Mouse (Mus musculus) forebrain, embryonic 16.5 days (tissue): Measurements from ENCODE around the gene Gm20388. TPM values are rescaled to one million over a fixed set of nuclear protein-coding genes. Genes with fewer than 3 reads are reported as not detected.

ENCODE experiments used
- ATAC-seq: fragments of 200-750 bp; cut with Nextera tagmentation; 2 replicates; pipeline ENCODE4 v1.8.0; 2017; ENCODE audit warnings: mild to moderate bottlenecking, moderate library complexity
- H3K27ac ChIP-seq: fragments of 300-500 bp; sonication (generic); 2 replicates; pipeline ENCODE4 v1.5.1; 2014; ENCODE audit warnings: low read length, control low read depth
- H3K27me3 ChIP-seq: fragments of 300-500 bp; sonication (generic); replicated peaks from 2 replicates; pipeline ENCODE4 v1.6.1; 2014; ENCODE audit warnings: low read length; ENCODE audit not compliant: control insufficient read depth, insufficient read depth
- H3K36me3 ChIP-seq: fragments of 300-500 bp; sonication (generic); 2 replicates; pipeline ENCODE4 v1.6.1; 2014; ENCODE audit not compliant: control insufficient read depth, insufficient read depth
- H3K4me1 ChIP-seq: fragments of 300-500 bp; sonication (generic); replicated peaks from 2 replicates; pipeline ENCODE4 v1.6.1; 2014; ENCODE audit warnings: low read length; ENCODE audit not compliant: control insufficient read depth, insufficient read depth
- H3K4me2 ChIP-seq: fragments of 300-500 bp; sonication (generic); 2 replicates; pipeline ENCODE4 v1.6.1; 2014; ENCODE audit warnings: mild to moderate bottlenecking, low read length, control low read depth
- H3K4me3 ChIP-seq: fragments of 300-500 bp; sonication (generic); replicated peaks from 2 replicates; pipeline ENCODE4 v1.5.1; 2014; ENCODE audit warnings: mild to moderate bottlenecking, low read length, control low read depth
- H3K9ac ChIP-seq: fragments of 300-500 bp; sonication (generic); replicated peaks from 2 replicates; pipeline ENCODE4 v1.6.1; 2014; ENCODE audit warnings: low read depth, low read length, control low read depth
- H3K9me3 ChIP-seq: fragments of 300-500 bp; sonication (generic); 2 replicates; pipeline ENCODE4 v1.6.1; 2016; ENCODE audit warnings: low read length; ENCODE audit not compliant: control insufficient read depth
- WGBS: fragments of 180-500 bp; shearing (Covaris S2); extraction: QIAGEN DNeasy Blood & Tissue Kit; methylation state at CpG from one replicate; pipeline ENCODE4 v1.1.7; 2014; 5-methylcytosine and 5-hydroxymethylcytosine counted together
- polyA plus RNA-seq: library from polyadenylated mRNA; unstranded; fragments of >200 nt; fragmentation: Nextera tagmentation; extraction: Ambion mirVana; gene quantifications from 2 replicates; pipeline ENCODE4 v1.2.1, GENCODE M21; 2015

The Gm20388 gene
- polyA plus RNA-seq, 1 experiment from 2014 or later: 4.7 TPM

DNA sequence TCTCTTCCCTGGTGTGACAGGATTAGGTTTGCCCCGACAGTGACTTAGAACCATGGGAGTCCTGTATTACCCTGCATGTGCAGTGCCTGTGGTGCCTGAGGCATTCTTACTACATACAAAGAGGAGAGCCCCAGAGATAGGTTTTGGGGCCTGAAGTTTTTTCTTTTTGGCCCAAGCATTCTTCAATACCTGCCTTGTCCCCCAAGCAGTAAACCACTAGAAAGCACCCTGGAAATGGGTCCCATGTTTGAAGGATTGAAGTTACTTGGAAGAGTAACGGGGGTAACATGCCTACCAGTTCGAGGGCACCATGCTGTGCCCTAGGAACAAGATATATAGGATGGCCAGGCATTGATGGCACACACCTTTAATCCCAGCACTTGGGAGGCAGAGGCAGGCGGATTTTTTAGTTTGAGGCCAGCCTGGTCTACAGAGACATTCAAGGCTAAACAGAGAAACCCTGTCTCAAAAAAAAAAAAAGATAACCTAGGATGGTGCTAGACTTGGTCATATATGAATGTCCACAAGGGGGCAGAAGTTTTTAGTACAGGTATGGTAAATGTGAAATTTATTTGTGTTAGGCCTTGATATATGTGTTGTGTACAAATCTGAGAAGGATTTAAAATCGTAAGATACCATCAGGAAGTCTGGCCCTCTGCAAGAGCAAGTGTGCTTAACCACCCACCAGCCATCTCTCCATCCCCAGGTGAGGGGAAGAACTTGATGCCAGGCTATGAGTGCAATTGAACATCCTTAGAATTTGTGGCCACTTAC lies 3195.1 kb downstream of the Gm20388 start:
- H3K9me3 ChIP-seq: no peaks in the 10 kb centered on the region
- H3K9ac ChIP-seq: no peak overlapping the region
- peaks cover 12% of the 10 kb centered on the region for H3K4me1 ChIP-seq
- peaks cover 16% of the 10 kb centered on the region for H3K36me3 ChIP-seq
- WGBS: 64% methylated on average over 5 of the region's 5 CpGs
- no peak overlapping the region for H3K4me3 ChIP-seq
- no peak overlapping the region for H3K4me2 ChIP-seq
- H3K27me3 ChIP-seq: no peaks in the 10 kb centered on the region
- H3K27ac ChIP-seq: no peak overlapping the region
- ATAC-seq: no peak

DNA sequence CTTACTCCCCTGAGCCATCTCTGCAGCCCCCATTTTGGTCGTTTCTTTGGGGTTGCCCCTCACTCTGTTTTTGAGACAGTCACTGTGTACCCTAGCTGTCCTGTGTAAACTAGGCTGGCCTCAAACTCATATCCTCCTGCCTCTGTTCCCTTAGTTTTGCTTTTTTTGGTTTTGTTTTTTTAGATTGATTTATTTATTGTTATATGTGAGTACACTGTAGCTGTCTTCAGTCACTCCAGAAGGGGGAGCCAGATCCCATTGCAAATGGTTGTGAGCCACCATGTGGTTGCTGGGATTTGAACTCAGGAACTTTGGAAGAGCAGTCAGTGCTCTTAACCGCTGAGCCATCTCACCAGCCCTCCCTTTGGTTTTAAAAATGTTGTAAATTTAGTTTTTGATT lies 3195.9 kb downstream of the Gm20388 start:
- Histone ChIP-seq H3K27me3 (no peaks in the 10 kb centered on the region), H3K27ac (no peak overlapping the region), H3K36me3 (peaks cover 16% of the 10 kb centered on the region), H3K9ac (no peak overlapping the region), H3K4me3 (no peak overlapping the region), H3K4me2 (no peak overlapping the region), H3K4me1 (peaks cover 12% of the 10 kb centered on the region), H3K9me3 (no peaks in the 10 kb centered on the region)
- WGBS: 55% methylated on average over 2 of the region's 2 CpGs
- ATAC-seq: no peak

DNA sequence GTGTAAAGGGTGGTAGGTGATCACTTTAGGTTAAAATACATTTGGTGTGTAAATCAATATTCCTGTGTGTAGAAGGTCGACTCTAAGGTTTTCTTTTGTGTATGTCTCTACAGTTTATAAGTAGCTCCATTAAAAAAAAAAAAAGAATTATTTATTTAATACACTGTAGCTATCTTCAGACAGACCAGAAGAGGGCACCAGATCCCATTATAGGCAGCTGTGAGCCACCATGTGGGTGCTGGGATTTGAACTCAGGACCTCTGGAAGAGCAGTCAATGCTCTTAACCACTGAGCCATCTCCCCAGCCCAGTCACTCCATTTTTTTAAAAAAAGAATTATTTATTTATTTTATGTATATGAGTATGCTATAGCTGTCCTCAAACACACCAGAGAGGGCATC lies 3197.4 kb downstream of the Gm20388 start:
- no peaks in the 10 kb centered on the region for H3K9me3 ChIP-seq
- H3K4me2 ChIP-seq: no peak overlapping the region
- no peak overlapping the region for H3K4me3 ChIP-seq
- H3K4me1 ChIP-seq: peaks cover 9% of the 10 kb centered on the region
- H3K27me3 ChIP-seq: no peaks in the 10 kb centered on the region
- ATAC-seq: no peak
- no peak overlapping the region for H3K27ac ChIP-seq
- H3K36me3 ChIP-seq: peaks cover 16% of the 10 kb centered on the region
- H3K9ac ChIP-seq: no peak overlapping the region
- 78% methylated on average over 1 of the region's 1 CpGs for whole genome bisulfite sequencing

DNA sequence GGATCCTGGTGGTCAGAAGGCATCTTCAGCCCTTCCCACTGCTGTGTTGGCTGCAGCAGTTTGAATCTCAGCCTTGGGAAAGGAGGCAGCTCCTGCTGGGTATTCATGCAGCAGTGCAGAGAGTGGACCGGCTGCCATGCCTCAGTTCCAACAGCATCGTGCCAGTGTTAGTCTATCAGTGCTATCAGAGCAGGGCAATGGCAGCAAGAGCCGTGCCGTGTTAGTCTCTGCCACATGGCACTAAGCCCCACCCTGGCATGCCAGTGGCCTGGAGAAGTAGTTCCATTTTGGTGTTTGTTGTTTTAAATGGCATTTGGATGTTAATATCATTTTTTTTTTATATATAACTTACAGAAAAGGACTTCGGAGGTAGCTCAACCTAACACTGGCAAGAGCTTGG lies 3198.3 kb downstream of the Gm20388 start:
- Histone ChIP-seq H3K36me3 (peaks cover 14% of the 10 kb centered on the region), H3K4me2 (no peak overlapping the region), H3K27ac (no peak overlapping the region), H3K4me3 (no peak overlapping the region), H3K4me1 (no peaks in the 10 kb centered on the region; the same call in 1 of the 2 replicates), H3K27me3 (no peaks in the 10 kb centered on the region), H3K9me3 (no peaks in the 10 kb centered on the region), H3K9ac (no peak overlapping the region)
- 89% methylated on average over 5 of the region's 5 CpGs for WGBS
- no peak for ATAC-seq

DNA sequence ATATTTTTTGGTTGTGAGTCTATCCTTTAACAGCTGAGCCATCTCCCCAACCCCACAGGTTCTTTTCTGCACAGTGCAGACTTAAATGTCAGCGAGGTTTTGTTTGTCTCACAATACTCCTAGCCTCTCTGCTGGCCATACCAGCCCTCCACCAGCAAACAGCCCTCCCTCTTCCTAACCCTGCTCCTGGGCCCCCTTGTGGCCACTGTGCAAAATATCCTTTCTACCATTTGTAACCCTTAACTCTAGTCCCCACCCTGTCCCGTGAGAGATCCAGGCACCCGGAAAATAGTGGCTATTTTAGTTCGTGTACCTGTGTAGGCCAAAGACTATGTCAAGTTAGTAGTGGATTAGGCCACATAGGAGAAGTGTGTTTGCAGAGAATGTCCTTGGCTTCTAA lies 3200.0 kb downstream of the Gm20388 start:
- no peak overlapping the region for H3K4me2 ChIP-seq
- no peaks in the 10 kb centered on the region for H3K9me3 ChIP-seq
- no peak overlapping the region for H3K27ac ChIP-seq
- H3K4me1 ChIP-seq: no peaks in the 10 kb centered on the region
- ATAC-seq: peak; percentile 71
- H3K4me3 ChIP-seq: no peak overlapping the region
- no peaks in the 10 kb centered on the region; the same call in 1 of the 2 replicates for H3K36me3 ChIP-seq
- 12% methylated on average over 4 of the region's 4 CpGs for WGBS
- no peak overlapping the region for H3K9ac ChIP-seq
- H3K27me3 ChIP-seq: peaks cover 2% of the 10 kb centered on the region

DNA sequence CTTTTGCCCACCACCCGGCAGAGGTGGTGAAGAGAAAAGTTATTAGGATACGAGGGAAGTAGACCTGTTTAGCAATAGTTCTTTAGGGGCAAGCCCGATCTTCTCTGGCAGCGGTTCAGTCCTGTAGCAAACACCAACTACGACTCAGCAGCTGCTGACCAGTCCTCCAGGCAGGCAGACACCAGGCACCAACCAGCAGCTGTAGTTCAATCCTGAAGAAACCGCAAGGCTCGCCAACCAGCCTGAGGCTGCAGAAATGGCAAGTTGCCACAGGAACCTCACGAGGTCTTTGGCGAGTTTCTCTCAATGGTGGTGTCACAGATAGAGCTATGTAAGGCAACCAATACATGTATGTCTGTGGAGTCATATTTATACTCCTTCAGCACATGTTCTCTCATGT lies 3202.3 kb downstream of the Gm20388 start:
- Histone ChIP-seq H3K4me3 (no peak overlapping the region), H3K9ac (no peak overlapping the region), H3K9me3 (no peaks in the 10 kb centered on the region), H3K36me3 (no peaks in the 10 kb centered on the region), H3K27me3 (peaks cover 22% of the 10 kb centered on the region), H3K27ac (no peak overlapping the region), H3K4me1 (peaks cover 11% of the 10 kb centered on the region), H3K4me2 (no peak overlapping the region)
- no peak for ATAC-seq
- WGBS: 70% methylated on average over 9 of the region's 9 CpGs

DNA sequence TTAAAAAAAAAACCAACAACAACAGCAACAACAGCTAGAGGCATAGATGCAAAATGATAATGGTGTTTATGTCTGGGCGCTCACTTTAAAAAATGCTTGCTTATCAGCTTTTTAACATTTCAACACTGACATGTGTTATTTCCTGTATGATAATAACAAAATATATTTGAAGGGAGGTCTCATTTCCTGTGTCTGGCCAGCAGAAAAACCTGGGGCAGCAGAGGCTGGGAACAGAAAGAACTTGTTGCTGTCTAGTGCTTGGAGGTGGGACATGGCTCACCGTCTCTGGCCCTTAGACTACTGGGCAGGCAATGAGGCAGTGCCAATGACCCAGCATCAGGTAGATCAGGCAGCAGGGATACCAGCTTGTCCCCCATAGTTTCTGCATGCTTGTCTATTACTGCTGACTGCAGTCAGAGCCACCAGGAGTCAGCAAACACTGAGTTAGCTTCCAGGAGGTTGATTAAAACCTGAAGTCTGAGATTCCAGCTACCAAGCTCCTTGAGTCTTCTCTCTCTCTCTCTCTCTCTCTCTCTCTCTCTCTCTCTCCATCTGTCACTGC lies 3203.3 kb downstream of the Gm20388 start:
- ATAC-seq: no peak
- WGBS: 72% methylated on average over 2 of the region's 2 CpGs
- Histone ChIP-seq H3K9me3 (no peaks in the 10 kb centered on the region), H3K4me1 (peaks cover 11% of the 10 kb centered on the region), H3K27ac (no peak overlapping the region), H3K4me2 (no peak overlapping the region), H3K9ac (no peak overlapping the region), H3K27me3 (peaks cover 31% of the 10 kb centered on the region), H3K36me3 (no peaks in the 10 kb centered on the region), H3K4me3 (no peak overlapping the region)

DNA sequence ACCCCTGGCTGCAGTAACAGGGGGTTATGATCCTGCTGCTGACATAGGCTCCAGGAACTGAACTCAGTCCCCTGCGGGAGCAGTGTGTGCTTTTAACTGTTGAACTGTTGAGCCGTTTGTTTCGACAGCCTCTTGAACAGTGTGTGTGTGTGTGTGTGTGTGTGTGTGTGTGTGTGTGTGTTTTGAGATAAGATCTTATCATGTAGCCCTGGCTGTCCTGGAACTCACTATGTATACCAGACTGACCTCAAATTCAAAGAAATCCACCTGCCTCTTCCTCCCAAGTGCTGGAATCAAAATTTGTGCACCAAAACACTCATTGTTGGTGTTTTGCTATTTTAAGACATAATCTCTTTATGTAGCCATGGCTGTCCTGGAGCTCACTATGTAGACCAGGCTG lies 3204.0 kb downstream of the Gm20388 start:
- Histone ChIP-seq H3K4me1 (peaks cover 11% of the 10 kb centered on the region), H3K36me3 (no peaks in the 10 kb centered on the region), H3K27ac (no peak overlapping the region), H3K9ac (no peak overlapping the region), H3K4me3 (no peak overlapping the region), H3K9me3 (no peaks in the 10 kb centered on the region), H3K27me3 (peaks cover 34% of the 10 kb centered on the region), H3K4me2 (no peak overlapping the region)
- 68% methylated on average over 3 of the region's 3 CpGs for WGBS
- ATAC-seq: no peak

DNA sequence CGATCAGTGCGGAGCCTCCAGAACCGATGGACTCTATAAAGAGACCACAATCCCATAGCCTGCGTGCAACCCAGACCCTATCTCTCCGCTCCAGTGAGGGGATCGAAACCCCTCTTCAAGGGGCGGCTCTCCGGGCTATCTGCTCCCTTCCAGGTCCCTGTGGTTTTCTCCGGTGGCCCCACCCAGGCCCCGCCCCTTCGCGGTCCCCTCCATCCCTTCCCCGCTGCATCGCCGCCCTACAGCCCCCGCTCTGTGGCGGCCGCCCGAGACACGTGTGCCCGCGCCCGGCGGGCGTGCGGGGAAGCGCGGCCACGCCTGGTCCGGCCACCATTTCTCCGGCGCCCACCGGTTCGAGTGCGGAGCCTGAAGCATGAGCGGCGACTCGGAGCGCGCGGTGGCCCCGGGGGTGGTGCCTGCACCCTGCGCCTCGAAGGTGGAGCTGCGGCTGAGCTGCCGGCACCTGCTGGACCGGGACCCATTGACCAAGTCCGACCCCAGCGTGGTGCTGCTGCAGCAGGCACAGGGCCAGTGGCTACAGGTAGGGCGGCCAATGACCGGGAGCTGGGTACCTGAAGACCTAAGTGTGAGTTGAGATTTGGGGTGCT lies 3206.6 kb downstream of the Gm20388 start, which contains the start of gene Cpne7:
Gene Cpne7 (plus strand): TSS at position 248 of the 605 bp plus-strand sequence.
- no peak within 1 kb of the TSS for H3K27ac ChIP-seq
- peaks cover 34% of the 10 kb centered on the region for H3K27me3 ChIP-seq
- H3K9me3 ChIP-seq: no peaks in the 10 kb centered on the region
- H3K9ac ChIP-seq: peak within 1 kb of the TSS; percentile 55
- H3K4me1 ChIP-seq: peaks cover 11% of the 10 kb centered on the region
- no peaks in the 10 kb centered on the region for H3K36me3 ChIP-seq
- ATAC-seq: no peak
- H3K4me2 ChIP-seq: peak within 1 kb of the TSS; percentile 88
- H3K4me3 ChIP-seq: peak within 1 kb of the TSS; percentile 52
- under 1% methylated on average over 51 of the region's 51 CpGs for WGBS
